Mouse (Mus musculus) MEL (cell line): ENCODE data around the gene Krt71. TPM values are rescaled to one million over a fixed set of nuclear protein-coding genes. Genes with fewer than 3 reads are reported as not detected.
A peak's percentile ranks its signal among the peaks of the same experiment; 100 is the strongest.

ENCODE experiments used
- DNase-seq: peaks from one replicate; pipeline ENCODE4 v3.0.0; 2011; ENCODE audit warnings: low read depth, low spot score
- H3K27ac ChIP-seq: 2 replicates; pipeline ENCODE4 v1.5.1; 2012; ENCODE audit warnings: low read depth, mild to moderate bottlenecking, control low read depth, low read length, moderate library complexity; ENCODE audit not compliant: control insufficient read depth
- H3K27me3 ChIP-seq, 2 experiments: fragments of 150-350 bp in 1 of 2; sonication (generic) in 1 of 2; 2 replicates each; pipeline ENCODE4 v1.6.1; 2012; ENCODE audit warnings: low read length in 2 of 2, mild to moderate bottlenecking in 2 of 2, improper control_type of control experiment in 1 of 2, moderate library complexity in 1 of 2; ENCODE audit not compliant: insufficient read depth in 2 of 2, control insufficient read depth in 1 of 2
- H3K36me3 ChIP-seq, 2 experiments: 2 replicates each; pipeline ENCODE4 v1.6.1; 2012 to 2014; ENCODE audit warnings: low read length in 2 of 2, improper control_type of control experiment in 1 of 2, inconsistent platforms in 1 of 2, mild to moderate bottlenecking in 1 of 2; ENCODE audit not compliant: insufficient read depth in 2 of 2, control insufficient read depth in 1 of 2
- H3K4me1 ChIP-seq, 2 experiments: fragments of 150-350 bp in 1 of 2; sonication (generic) in 1 of 2; 2 replicates each; pipeline ENCODE4 v1.6.1; 2012; ENCODE audit warnings: low read length in 2 of 2, improper control_type of control experiment in 1 of 2, mild to moderate bottlenecking in 1 of 2; ENCODE audit not compliant: insufficient read depth in 2 of 2, control insufficient read depth in 1 of 2
- H3K4me3 ChIP-seq, 2 experiments: fragments of 150-350 bp in 1 of 2; sonication (generic) in 1 of 2; 2 replicates each; pipeline ENCODE4 v1.5.1; 2012; ENCODE audit warnings: low read depth in 2 of 2, low read length in 2 of 2, mild to moderate bottlenecking in 2 of 2, moderate library complexity in 2 of 2, control low read depth in 1 of 2, improper control_type of control experiment in 1 of 2; ENCODE audit not compliant: control insufficient read depth in 1 of 2, insufficient read depth in 1 of 2
- H3K79me2 ChIP-seq: 2 replicates; pipeline ENCODE4 v1.6.1; 2012; ENCODE audit warnings: mild to moderate bottlenecking, low read length, moderate library complexity; ENCODE audit not compliant: control insufficient read depth, poor library complexity, insufficient read depth
- H3K9ac ChIP-seq: 2 replicates; pipeline ENCODE4 v1.6.1; 2012; ENCODE audit warnings: low read depth, mild to moderate bottlenecking, control low read depth, low read length, moderate library complexity; ENCODE audit not compliant: control insufficient read depth, poor library complexity, severe bottlenecking
- H3K9me3 ChIP-seq: fragments of 150-350 bp; sonication (generic); replicated peaks from 2 replicates; pipeline ENCODE4 v1.6.1; 2012; ENCODE audit warnings: mild to moderate bottlenecking, low read length, improper control_type of control experiment, moderate library complexity; ENCODE audit not compliant: insufficient read depth
- BHLHE40 ChIP-seq: IDR thresholded peaks from 2 replicates; pipeline ENCODE4 v1.6.1; 2012; ENCODE audit warnings: low read depth, mild to moderate bottlenecking, inconsistent platforms, low read length, improper control_type of control experiment, borderline replicate concordance
- CHD1 ChIP-seq: IDR thresholded peaks from 2 replicates; pipeline ENCODE4 v1.6.1; 2012; ENCODE audit warnings: low read depth, mild to moderate bottlenecking, inconsistent platforms, low read length, improper control_type of control experiment
- CTCF ChIP-seq, 3 experiments: IDR thresholded peaks in 2 of 3; conservative IDR thresholded peaks in 1 of 3; 2 replicates each; pipeline ENCODE4 v1.5.1; 2011 to 2012; ENCODE audit warnings: low read length in 3 of 3, low read depth in 2 of 3, mild to moderate bottlenecking in 2 of 3, improper control_type of control experiment in 1 of 3, inconsistent platforms in 1 of 3, mixed read lengths in 1 of 3, moderate library complexity in 1 of 3; ENCODE audit not compliant: control insufficient read depth in 1 of 3, insufficient read depth in 1 of 3, poor library complexity in 1 of 3, severe bottlenecking in 1 of 3
- ELF1 ChIP-seq: IDR thresholded peaks from 2 replicates; pipeline ENCODE4 v1.6.1; 2014; ENCODE audit warnings: low read depth, mild to moderate bottlenecking, inconsistent platforms, low read length, improper control_type of control experiment, moderate library complexity
- GATA1 ChIP-seq: IDR thresholded peaks from 2 replicates; pipeline ENCODE4 v1.6.1; 2011; ENCODE audit warnings: low read depth, low read length, improper control_type of control experiment
- HCFC1 ChIP-seq: IDR thresholded peaks from 2 replicates; pipeline ENCODE4 v1.6.1; 2012; ENCODE audit warnings: low read depth, mild to moderate bottlenecking, inconsistent platforms, low read length, improper control_type of control experiment, moderate library complexity
- JUND ChIP-seq: IDR thresholded peaks from 2 replicates; pipeline ENCODE4 v1.6.1; 2011; ENCODE audit warnings: low read depth, mild to moderate bottlenecking, improper control_type of control experiment, low read length
- KAT2A ChIP-seq: conservative IDR thresholded peaks from 2 replicates; pipeline ENCODE4 v1.6.1; 2012; ENCODE audit warnings: low read depth, low read length, improper control_type of control experiment, inconsistent platforms
- MAX ChIP-seq: IDR thresholded peaks from 2 replicates; pipeline ENCODE4 v1.6.1; 2011; ENCODE audit warnings: low read length, improper control_type of control experiment
- MAZ ChIP-seq: IDR thresholded peaks from 2 replicates; pipeline ENCODE4 v1.6.1; 2012; ENCODE audit warnings: low read depth, mild to moderate bottlenecking, inconsistent platforms, low read length, improper control_type of control experiment
- MEF2A ChIP-seq: IDR thresholded peaks from 2 replicates; pipeline ENCODE4 v1.6.1; 2014; ENCODE audit warnings: low read depth, mild to moderate bottlenecking, inconsistent platforms, low read length, improper control_type of control experiment; ENCODE audit not compliant: poor library complexity, insufficient replicate concordance, severe bottlenecking; ENCODE audit errors: extremely low read depth
- POLR2A ChIP-seq, 2 experiments: IDR thresholded peaks; 2 replicates each; pipeline ENCODE4 v1.6.1; 2011 to 2012; ENCODE audit warnings: low read length in 2 of 2, mild to moderate bottlenecking in 2 of 2, control low read depth in 1 of 2, improper control_type of control experiment in 1 of 2, low read depth in 1 of 2, moderate library complexity in 1 of 2; ENCODE audit not compliant: control insufficient read depth in 1 of 2, insufficient read depth in 1 of 2, poor library complexity in 1 of 2
- POLR2AphosphoS5 ChIP-seq: IDR thresholded peaks from 2 replicates; pipeline ENCODE4 v1.6.1; 2012; ENCODE audit warnings: low read depth, borderline replicate concordance, mild to moderate bottlenecking, inconsistent platforms, low read length, moderate library complexity, mixed read lengths
- RAD21 ChIP-seq: IDR thresholded peaks from 2 replicates; pipeline ENCODE4 v1.6.1; 2011; ENCODE audit warnings: mild to moderate bottlenecking, low read depth, low read length, improper control_type of control experiment
- SIN3A ChIP-seq: IDR thresholded peaks from 2 replicates; pipeline ENCODE4 v1.6.1; 2012; ENCODE audit warnings: low read length, improper control_type of control experiment, inconsistent platforms
- SMC3 ChIP-seq: IDR thresholded peaks from 2 replicates; pipeline ENCODE4 v1.6.1; 2011; ENCODE audit warnings: low read depth, low read length, improper control_type of control experiment
- UBTF ChIP-seq: IDR thresholded peaks from 2 replicates; pipeline ENCODE4 v1.6.1; 2012; ENCODE audit warnings: low read depth, mild to moderate bottlenecking, inconsistent platforms, low read length, improper control_type of control experiment, moderate library complexity, borderline replicate concordance; ENCODE audit not compliant: insufficient read depth
- USF2 ChIP-seq, 2 experiments: IDR thresholded peaks; 2 replicates each; pipeline ENCODE4 v1.6.1; 2011 to 2012; ENCODE audit warnings: improper control_type of control experiment in 2 of 2, low read length in 2 of 2, borderline replicate concordance in 1 of 2, inconsistent platforms in 1 of 2, low read depth in 1 of 2, mild to moderate bottlenecking in 1 of 2; ENCODE audit not compliant: insufficient read depth in 1 of 2
- ZC3H11A ChIP-seq: IDR thresholded peaks from 2 replicates; pipeline ENCODE4 v1.6.1; 2012; ENCODE audit warnings: low read depth, mild to moderate bottlenecking, inconsistent platforms, low read length, improper control_type of control experiment
- ZNF384 ChIP-seq: IDR thresholded peaks from 2 replicates; pipeline ENCODE4 v1.6.1; 2012; ENCODE audit warnings: low read depth, mild to moderate bottlenecking, inconsistent platforms, low read length, improper control_type of control experiment
- polyA plus RNA-seq, 2 experiments: library from polyadenylated mRNA; stranded (reverse) in 1 of 2; unstranded in 1 of 2; fragments of >175 nt in 1 of 2; fragments of >200 nt in 1 of 2; gene quantifications; 2 replicates each; pipeline versions ENCODE4 v1.2.1 to v1.2.4; 2012; ENCODE audit warnings: low replicate concordance in 2 of 2, low read depth in 1 of 2; ENCODE audit not compliant: insufficient read length in 2 of 2, insufficient read depth in 1 of 2, missing spikeins in 1 of 2
- total RNA-seq: library from RNA; depleted of rRNA; stranded (reverse); fragments of 300-350 nt; gene quantifications from 2 replicates; pipeline ENCODE4 v1.2.3, GENCODE M21; 2012

Krt71 gene
- total and polyA plus RNA-seq, 3 experiments, result not detected

- no peak overlapping the region for H3K27ac ChIP-seq
- no peak for DNase-seq
- H3K36me3 ChIP-seq, result no peaks in the 10 kb centered on the region
- H3K4me3 ChIP-seq, result no peak overlapping the region
- H3K79me2 ChIP-seq, result no peaks in the 10 kb centered on the region
- TF ChIP-seq UBTF (no peak), MAZ (no peak), KAT2A (no peak), MAX (no peak), POLR2A (IDR thresholded peaks at IDR 0.05; ENCODE audit: control insufficient read depth in 1 of 2, insufficient read depth in 1 of 2, low read depth in 1 of 2, low read length in 2 of 2, poor library complexity in 1 of 2) (no peak), ZNF384 (no peak), CHD1 (no peak), ELF1 (no peak), SIN3A (no peak), USF2 (IDR thresholded peaks at IDR 0.05; ENCODE audit: borderline replicate concordance in 1 of 2, insufficient read depth in 1 of 2, low read depth in 1 of 2, low read length in 2 of 2) (no peak), POLR2AphosphoS5 (no peak)
- TF ChIP-seq, all 39 proteins: peak for 0
- no peaks in the 10 kb centered on the region for H3K4me1 ChIP-seq
- peaks cover 0 to 4% of the 10 kb centered on the region in 2 experiments; a peak in 1 of 4 replicates for H3K27me3 ChIP-seq
- no peaks in the 10 kb centered on the region for H3K9me3 ChIP-seq
- no peak overlapping the region for H3K9ac ChIP-seq
These were observed 30.5 kb upstream of the Krt71 start for GRCm38 (mm10) chr15:101773420-101773819.

- Histone ChIP-seq H3K9me3 (no peaks in the 10 kb centered on the region), H3K27me3 (peaks cover 0 to 4% of the 10 kb centered on the region in 2 experiments; a peak in 1 of 4 replicates), H3K9ac (no peak overlapping the region), H3K79me2 (no peaks in the 10 kb centered on the region), H3K4me3 (no peak overlapping the region), H3K4me1 (no peaks in the 10 kb centered on the region), H3K36me3 (no peaks in the 10 kb centered on the region), H3K27ac (no peak overlapping the region)
- TF ChIP-seq SMC3, result peak; percentile 97
- 0 out of 2 replicates have a peak, but pooled peaks have one; percentile 18 for TF ChIP-seq JUND
- peak; percentile 91 for TF ChIP-seq ZC3H11A
- TF ChIP-seq HCFC1, result 0 out of 2 replicates have a peak, but pooled peaks have one; percentile 21
- 0 out of 2 replicates have a peak, but pooled peaks have one; percentile 34 for TF ChIP-seq BHLHE40
- TF ChIP-seq CTCF (IDR thresholded peaks at IDR 0.05 in 2 of 3, conservative IDR thresholded peaks at IDR 0.05 in 1 of 3; ENCODE audit: control insufficient read depth in 1 of 3, insufficient read depth in 1 of 3, low read depth in 2 of 3, low read length in 3 of 3, poor library complexity in 1 of 3, severe bottlenecking in 1 of 3), result peak; percentile 86 to 95 (median 95)
- TF ChIP-seq RAD21, result peak; percentile 90
- no peak for TF ChIP-seq MEF2A
- no peak for TF ChIP-seq GATA1
- peak; percentile 73 for DNase-seq
These were observed 29.8 kb upstream of the Krt71 start for GRCm38 (mm10) chr15:101772711-101773081.
